In the genomic region with DNA sequence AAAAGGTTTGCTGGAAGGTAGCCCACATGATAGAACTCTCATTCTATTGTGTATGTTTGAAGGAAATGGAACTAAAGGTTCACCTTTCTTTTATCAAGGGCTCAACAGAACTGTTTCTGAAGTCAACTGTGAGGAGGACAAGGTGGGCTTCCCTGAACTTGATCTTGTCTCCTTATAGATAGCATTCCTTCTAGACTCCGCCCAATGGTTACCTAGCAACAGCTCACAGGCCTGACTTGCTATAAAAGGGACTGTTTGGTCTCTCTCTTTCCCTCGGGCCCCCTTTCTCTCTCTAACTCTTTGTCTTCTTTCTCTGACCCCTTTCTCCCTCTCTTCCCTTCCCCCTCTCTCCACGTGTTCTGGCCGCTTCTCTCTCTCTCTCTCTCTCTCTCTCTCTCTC, we compare ENCODE assay signal across 20 mouse cellular contexts.
"Had no signal": no experiment of that assay in that cellular context is flagged by ENCODE, and none has a peak within 500 bp of the region (broad histone marks: within the 10 kb centered on the region; RNA-seq: fewer than 3 reads in every experiment).

No protein-coding gene starts in this region.

- H3K27me3 ChIP-seq: limb, embryonic 12.5 days; limb, embryonic 15.5 days; midbrain, embryonic 13.5 days; stomach, embryonic 15.5 days had no signal

- H3K4me3 ChIP-seq: limb, embryonic 12.5 days; limb, embryonic 15.5 days; midbrain, embryonic 13.5 days; stomach, embryonic 15.5 days had no signal

- H3K4me1 ChIP-seq: limb, embryonic 12.5 days; limb, embryonic 15.5 days; midbrain, embryonic 13.5 days; stomach, embryonic 15.5 days had no signal

- H3K9me3 ChIP-seq: limb, embryonic 12.5 days; limb, embryonic 15.5 days; midbrain, embryonic 13.5 days; stomach, embryonic 15.5 days had no signal

- H3K27ac ChIP-seq: limb, embryonic 12.5 days; limb, embryonic 15.5 days; liver, embryonic 14.5 days; macrophage; midbrain, embryonic 13.5 days; stomach, embryonic 15.5 days had no signal

- H3K36me3 ChIP-seq: limb, embryonic 12.5 days; limb, embryonic 15.5 days; midbrain, embryonic 13.5 days; stomach, embryonic 15.5 days had no signal

- H3K9ac ChIP-seq: limb, embryonic 12.5 days; limb, embryonic 15.5 days; liver, embryonic 14.5 days; liver, postnatal 0 days; lung, embryonic 14.5 days; midbrain, embryonic 13.5 days; stomach, embryonic 15.5 days had no signal

- H3K4me2 ChIP-seq: limb, embryonic 12.5 days; limb, embryonic 15.5 days; liver, embryonic 11.5 days; lung, embryonic 14.5 days; midbrain, embryonic 13.5 days; stomach, embryonic 15.5 days had no signal

- DNase-seq: kidney, adult 2 months; kidney, postnatal 10 days; kidney, postnatal 36 days; layer of hippocampus, postnatal 36 days; left cerebral cortex, postnatal 4 days; liver, postnatal 0 days; lung, embryonic 14.5 days; right cerebral cortex, adult 18-20 months; right cerebral cortex, postnatal 14 days; right cerebral cortex, postnatal 4 days; thymus, postnatal 25 days had no signal

- ATAC-seq: intestine, postnatal 0 days; liver, postnatal 0 days; lung, postnatal 0 days; midbrain, embryonic 13.5 days had no signal
